Mouse (Mus musculus): ENCODE measurements at regions not wholly inside any gene's neighbourhood (a gene's known extent, or its start where the extent isn't known, plus 50 kb on each side); places are given as distances from the start of the nearest gene placed in this dataset.

- no peak overlapping the region for H3K9ac ChIP-seq (ENCODE audit: low read length)
- H3K4me2 ChIP-seq (ENCODE audit: low read depth, severe bottlenecking) = no peak overlapping the region
Measured at GRCm38 (mm10) chr13:11375452-11375851, 731.3 kb downstream of the Ryr2 start.

GRCm38 (mm10) chr13:11369456-11369855 is 737.3 kb downstream of the Ryr2 start:
- Histone ChIP-seq H3K4me1 (ENCODE audit: control insufficient read depth, insufficient read depth, low read length) (no peaks in the 10 kb centered on the region), H3K27me3 (ENCODE audit: control insufficient read depth, insufficient read depth, low read length) (no peaks in the 10 kb centered on the region), H3K4me3 (ENCODE audit: low read depth, low read length) (no peak overlapping the region), H3K36me3 (ENCODE audit: control insufficient read depth, insufficient read depth, low read length) (no peaks in the 10 kb centered on the region), H3K27ac (replicated peaks; ENCODE audit: low read depth, low read length) (no peak overlapping the region), H3K9me3 (ENCODE audit: control insufficient read depth, low read length) (no peaks in the 10 kb centered on the region), H3K4me2 (ENCODE audit: low read depth, severe bottlenecking) (no peak overlapping the region), H3K9ac (ENCODE audit: low read length) (no peak overlapping the region)
- WGBS = 62% methylated on average over 1 of the region's 1 CpGs
- ATAC-seq (ENCODE audit: insufficient number of reproducible peaks, low FRiP score, low TSS enrichment, low read depth) (no peak), DNase-seq (ENCODE audit: low spot score) (no peak)

More at GRCm38 (mm10) chr13:11375452-11375851, 731.3 kb downstream of the Ryr2 start:
- no peak overlapping the region for H3K27ac ChIP-seq (replicated peaks; ENCODE audit: low read depth, low read length)
- H3K27me3 ChIP-seq (ENCODE audit: control insufficient read depth, insufficient read depth, low read length) = no peaks in the 10 kb centered on the region
- H3K9me3 ChIP-seq (ENCODE audit: control insufficient read depth, low read length) = no peaks in the 10 kb centered on the region
- ATAC-seq (ENCODE audit: insufficient number of reproducible peaks, low FRiP score, low TSS enrichment, low read depth) (no peak), DNase-seq (ENCODE audit: low spot score) (no peak)
- no peaks in the 10 kb centered on the region for H3K4me1 ChIP-seq (ENCODE audit: control insufficient read depth, insufficient read depth, low read length)
- no peaks in the 10 kb centered on the region for H3K36me3 ChIP-seq (ENCODE audit: control insufficient read depth, insufficient read depth, low read length)
- H3K4me3 ChIP-seq (ENCODE audit: low read depth, low read length) = no peak overlapping the region

GRCm38 (mm10) chr13:11362872-11363271 is 743.9 kb downstream of the Ryr2 start:
- H3K4me3 ChIP-seq (ENCODE audit: low read depth, low read length) = no peak overlapping the region
- DNase-seq (ENCODE audit: low spot score) = no peak
- no peaks in the 10 kb centered on the region for H3K27me3 ChIP-seq (ENCODE audit: control insufficient read depth, insufficient read depth, low read length)
- no peak overlapping the region for H3K27ac ChIP-seq (replicated peaks; ENCODE audit: low read depth, low read length)
- H3K9me3 ChIP-seq (ENCODE audit: control insufficient read depth, low read length) = no peaks in the 10 kb centered on the region
- H3K9ac ChIP-seq (ENCODE audit: low read length) = no peak overlapping the region
- ATAC-seq (ENCODE audit: insufficient number of reproducible peaks, low FRiP score, low TSS enrichment, low read depth) = no peak
- 85% methylated on average over 3 of the region's 3 CpGs for WGBS
- H3K4me1 ChIP-seq (ENCODE audit: control insufficient read depth, insufficient read depth, low read length) = no peaks in the 10 kb centered on the region
- no peak overlapping the region for H3K4me2 ChIP-seq (ENCODE audit: low read depth, severe bottlenecking)
- H3K36me3 ChIP-seq (ENCODE audit: control insufficient read depth, insufficient read depth, low read length) = no peaks in the 10 kb centered on the region

GRCm38 (mm10) chr13:11348502-11348849 is 758.3 kb downstream of the Ryr2 start:
- Histone ChIP-seq H3K9ac (ENCODE audit: low read length) (no peak overlapping the region), H3K9me3 (ENCODE audit: control insufficient read depth, low read length) (no peaks in the 10 kb centered on the region), H3K36me3 (ENCODE audit: control insufficient read depth, insufficient read depth, low read length) (no peaks in the 10 kb centered on the region), H3K27me3 (ENCODE audit: control insufficient read depth, insufficient read depth, low read length) (no peaks in the 10 kb centered on the region), H3K4me1 (ENCODE audit: control insufficient read depth, insufficient read depth, low read length) (no peaks in the 10 kb centered on the region), H3K27ac (replicated peaks; ENCODE audit: low read depth, low read length) (no peak overlapping the region), H3K4me3 (ENCODE audit: low read depth, low read length) (no peak overlapping the region), H3K4me2 (ENCODE audit: low read depth, severe bottlenecking) (no peak overlapping the region)
- no peak for DNase-seq (ENCODE audit: low spot score)
- 47% methylated on average over 4 of the region's 4 CpGs for WGBS
- no peak for ATAC-seq (ENCODE audit: insufficient number of reproducible peaks, low FRiP score, low TSS enrichment, low read depth)

GRCm38 (mm10) chr13:11347787-11348501 is 758.8 kb downstream of the Ryr2 start:
- DNase-seq (ENCODE audit: low spot score) = peak; percentile 30
- WGBS = 71% methylated on average over 6 of the region's 6 CpGs
- no peak for ATAC-seq (ENCODE audit: insufficient number of reproducible peaks, low FRiP score, low TSS enrichment, low read depth)

GRCm38 (mm10) chr13:11344500-11344899 is 762.2 kb downstream of the Ryr2 start:
- DNase-seq (ENCODE audit: low spot score) (no peak), ATAC-seq (ENCODE audit: insufficient number of reproducible peaks, low FRiP score, low TSS enrichment, low read depth) (no peak)
- H3K36me3 ChIP-seq (ENCODE audit: control insufficient read depth, insufficient read depth, low read length) = no peaks in the 10 kb centered on the region
- H3K9me3 ChIP-seq (ENCODE audit: control insufficient read depth, low read length) = no peaks in the 10 kb centered on the region
- H3K9ac ChIP-seq (ENCODE audit: low read length) = no peak overlapping the region
- no peak overlapping the region for H3K4me2 ChIP-seq (ENCODE audit: low read depth, severe bottlenecking)
- H3K4me1 ChIP-seq (ENCODE audit: control insufficient read depth, insufficient read depth, low read length) = no peaks in the 10 kb centered on the region
- no peak overlapping the region for H3K27ac ChIP-seq (replicated peaks; ENCODE audit: low read depth, low read length)
- 83% methylated on average over 2 of the region's 2 CpGs for WGBS
- H3K4me3 ChIP-seq (ENCODE audit: low read depth, low read length) = no peak overlapping the region
- no peaks in the 10 kb centered on the region for H3K27me3 ChIP-seq (ENCODE audit: control insufficient read depth, insufficient read depth, low read length)

More at GRCm38 (mm10) chr13:11347787-11348501, 758.8 kb downstream of the Ryr2 start:
- Histone ChIP-seq H3K27ac (replicated peaks; ENCODE audit: low read depth, low read length) (no peak overlapping the region), H3K4me3 (ENCODE audit: low read depth, low read length) (no peak overlapping the region), H3K27me3 (ENCODE audit: control insufficient read depth, insufficient read depth, low read length) (no peaks in the 10 kb centered on the region), H3K9me3 (ENCODE audit: control insufficient read depth, low read length) (no peaks in the 10 kb centered on the region), H3K4me1 (ENCODE audit: control insufficient read depth, insufficient read depth, low read length) (no peaks in the 10 kb centered on the region), H3K9ac (ENCODE audit: low read length) (no peak overlapping the region), H3K36me3 (ENCODE audit: control insufficient read depth, insufficient read depth, low read length) (no peaks in the 10 kb centered on the region), H3K4me2 (ENCODE audit: low read depth, severe bottlenecking) (no peak overlapping the region)

- no peak overlapping the region for H3K27ac ChIP-seq (replicated peaks; ENCODE audit: low read depth, low read length)
- H3K36me3 ChIP-seq (ENCODE audit: control insufficient read depth, insufficient read depth, low read length) = no peaks in the 10 kb centered on the region
- 30% methylated on average over 9 of the region's 9 CpGs for WGBS
- no peak overlapping the region for H3K4me2 ChIP-seq (ENCODE audit: low read depth, severe bottlenecking)
- H3K9me3 ChIP-seq (ENCODE audit: control insufficient read depth, low read length) = no peaks in the 10 kb centered on the region
- no peaks in the 10 kb centered on the region for H3K4me1 ChIP-seq (ENCODE audit: control insufficient read depth, insufficient read depth, low read length)
- DNase-seq (ENCODE audit: low spot score) (peak; percentile 38), ATAC-seq (ENCODE audit: insufficient number of reproducible peaks, low FRiP score, low TSS enrichment, low read depth) (peak; percentile 47; the same call in 1 of the 2 replicates)
- H3K9ac ChIP-seq (ENCODE audit: low read length) = no peak overlapping the region
- H3K4me3 ChIP-seq (ENCODE audit: low read depth, low read length) = no peak overlapping the region
- no peaks in the 10 kb centered on the region for H3K27me3 ChIP-seq (ENCODE audit: control insufficient read depth, insufficient read depth, low read length)
Measured at GRCm38 (mm10) chr13:11338297-11338616, 768.5 kb downstream of the Ryr2 start.

GRCm38 (mm10) chr13:11337610-11338296 is 769.0 kb downstream of the Ryr2 start:
- H3K9me3 ChIP-seq (ENCODE audit: control insufficient read depth, low read length) = no peaks in the 10 kb centered on the region
- H3K9ac ChIP-seq (ENCODE audit: low read length) = no peak overlapping the region
- no peak overlapping the region for H3K4me3 ChIP-seq (ENCODE audit: low read depth, low read length)
- H3K36me3 ChIP-seq (ENCODE audit: control insufficient read depth, insufficient read depth, low read length) = no peaks in the 10 kb centered on the region
- H3K4me2 ChIP-seq (ENCODE audit: low read depth, severe bottlenecking) = no peak overlapping the region
- ATAC-seq (ENCODE audit: insufficient number of reproducible peaks, low FRiP score, low TSS enrichment, low read depth) (no peak), DNase-seq (ENCODE audit: low spot score) (no peak)
- H3K27me3 ChIP-seq (ENCODE audit: control insufficient read depth, insufficient read depth, low read length) = no peaks in the 10 kb centered on the region
- no peaks in the 10 kb centered on the region for H3K4me1 ChIP-seq (ENCODE audit: control insufficient read depth, insufficient read depth, low read length)
- no peak overlapping the region for H3K27ac ChIP-seq (replicated peaks; ENCODE audit: low read depth, low read length)
- WGBS = 55% methylated on average over 4 of the region's 4 CpGs
